Mouse (Mus musculus): ENCODE measurements at regions not wholly inside any gene's neighbourhood (a gene's known extent, or its start where the extent isn't known, plus 50 kb on each side); places are given as distances from the start of the nearest gene placed in this dataset.

DNA sequence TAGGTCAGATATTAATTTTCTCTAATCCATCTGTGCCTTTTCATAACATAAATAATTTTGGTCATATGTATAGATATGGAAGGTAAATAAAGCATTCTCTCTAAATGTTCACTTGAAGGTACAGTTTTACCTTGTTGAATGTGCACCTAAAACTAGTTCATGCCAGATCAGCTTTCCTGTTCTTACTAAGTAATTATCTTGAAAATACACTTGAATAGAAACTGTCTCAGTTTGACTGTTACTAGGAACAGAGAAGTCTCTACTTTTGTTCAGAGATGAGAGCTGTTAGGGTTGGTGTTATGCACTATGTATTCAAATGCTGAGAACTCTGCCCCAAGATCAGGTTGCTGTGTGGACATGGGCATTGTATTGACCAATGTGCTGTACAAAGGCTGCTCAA is 76.2 kb upstream of the Mdfic start:
- no peaks in the 10 kb centered on the region for H3K36me3 ChIP-seq (ENCODE audit: control insufficient read depth, insufficient read depth, low read length)
- no peak overlapping the region for H3K27ac ChIP-seq (ENCODE audit: control insufficient read depth, insufficient read depth, low read length)
- no peaks in the 10 kb centered on the region for H3K27me3 ChIP-seq (ENCODE audit: control insufficient read depth, insufficient read depth, low read length)
- H3K4me3 ChIP-seq (ENCODE audit: control insufficient read depth, insufficient read depth, low read length): no peak overlapping the region
- H3K4me1 ChIP-seq (replicated peaks; ENCODE audit: control insufficient read depth, insufficient read depth, low read length): no peaks in the 10 kb centered on the region
- DNase-seq: no peak
- TF ChIP-seq CTCF (IDR thresholded peaks at IDR 0.05; ENCODE audit: borderline replicate concordance, control insufficient read depth, extremely low read depth, insufficient read depth, low read length, poor library complexity): no peak
- TF ChIP-seq POLR2A (IDR thresholded peaks at IDR 0.05; ENCODE audit: control insufficient read depth, extremely low read depth, insufficient read depth, low read length, poor library complexity): no peak

DNA sequence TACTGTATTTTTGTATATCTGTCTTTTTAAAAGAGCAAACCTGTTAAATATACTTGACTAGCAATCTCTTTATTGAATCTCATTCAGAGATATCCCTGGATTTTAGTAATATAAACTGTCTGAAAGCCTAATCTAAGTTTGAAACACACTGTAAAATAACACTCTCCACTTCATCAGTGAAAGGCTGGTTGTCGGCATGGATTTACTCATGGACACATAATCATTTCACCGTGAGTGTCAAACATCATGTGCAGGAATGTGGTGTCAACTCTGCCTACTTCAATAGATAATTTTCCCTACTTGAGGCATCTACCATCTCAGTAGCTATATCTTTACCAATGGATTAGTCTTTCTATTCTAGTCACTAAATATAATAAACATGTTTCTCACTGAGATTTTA is 73.0 kb upstream of the Mdfic start:
- Histone ChIP-seq H3K27ac (ENCODE audit: control insufficient read depth, insufficient read depth, low read length) (no peak overlapping the region), H3K36me3 (ENCODE audit: control insufficient read depth, insufficient read depth, low read length) (no peaks in the 10 kb centered on the region), H3K4me1 (replicated peaks; ENCODE audit: control insufficient read depth, insufficient read depth, low read length) (no peaks in the 10 kb centered on the region), H3K27me3 (ENCODE audit: control insufficient read depth, insufficient read depth, low read length) (no peaks in the 10 kb centered on the region), H3K4me3 (ENCODE audit: control insufficient read depth, insufficient read depth, low read length) (no peak overlapping the region)
- DNase-seq: no peak
- WGBS: 97% methylated on average over 2 of the region's 2 CpGs
- TF ChIP-seq POLR2A (IDR thresholded peaks at IDR 0.05; ENCODE audit: control insufficient read depth, extremely low read depth, insufficient read depth, low read length, poor library complexity): no peak
- no peak for TF ChIP-seq CTCF (IDR thresholded peaks at IDR 0.05; ENCODE audit: borderline replicate concordance, control insufficient read depth, extremely low read depth, insufficient read depth, low read length, poor library complexity)

Measured in thymus, adult 2 months (tissue).